Mouse (Mus musculus) c-Kit-positive CD71-positive TER-119-positive erythroid progenitor cells, embryonic 14.5 days (primary cell): ENCODE results near the gene Stim2.

Experiments
- DNase-seq: peaks from one replicate; pipeline ENCODE4 v3.0.0-alpha.2; 2013; ENCODE audit warnings: low spot score

Stim2 gene

GRCm38 (mm10) chr5:53995316-53995715 lies 3.0 kb upstream of the Stim2 start:
- peak; percentile 55 for DNase-seq

GRCm38 (mm10) chr5:53996822-53997221 lies 1.5 kb upstream of the Stim2 start:
- DNase-seq, result no peak

- peak; percentile 41 for DNase-seq
Observed at GRCm38 (mm10) chr5:53998743-53999460, 603 bp downstream of the Stim2 start.

DNA sequence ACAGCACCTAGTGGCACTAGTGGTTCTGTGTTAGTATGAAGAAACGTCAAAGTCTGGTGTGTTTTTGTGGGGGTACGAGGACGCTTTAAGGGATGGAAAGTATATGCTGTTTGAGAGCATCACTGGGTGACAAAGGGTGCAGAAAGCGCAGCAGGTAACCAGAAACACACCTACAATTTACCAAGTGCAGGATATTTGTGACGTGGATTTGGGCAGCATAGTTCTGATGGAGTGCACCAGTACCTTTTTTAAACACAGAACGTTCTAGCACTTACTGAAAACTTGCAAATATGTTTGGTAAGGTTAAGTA lies 1.1 kb downstream of the Stim2 start:
- no peak for DNase-seq

DNA sequence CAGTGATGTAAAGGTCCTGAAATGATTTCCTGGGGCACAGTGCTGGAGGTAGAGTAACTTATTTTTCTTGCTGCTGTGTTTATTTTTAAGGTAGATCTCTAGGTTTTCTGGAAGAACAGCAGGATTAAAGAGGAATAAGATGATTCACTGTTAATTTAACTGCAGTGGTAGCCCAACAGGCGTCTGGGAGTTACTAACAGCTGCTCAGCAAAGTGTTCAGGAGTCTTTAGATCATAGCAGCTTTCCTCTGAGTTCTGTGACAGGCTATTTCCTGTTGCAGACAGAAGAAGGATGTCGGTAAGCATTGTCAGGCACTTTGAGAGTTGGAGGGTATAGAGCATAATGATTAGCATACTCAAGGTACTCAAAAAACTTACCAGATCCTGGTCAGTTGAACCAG lies 1.5 kb downstream of the Stim2 start:
- DNase-seq, result no peak

- no peak for DNase-seq
Observed at GRCm38 (mm10) chr5:54001021-54001420, 2.7 kb downstream of the Stim2 start.

DNA sequence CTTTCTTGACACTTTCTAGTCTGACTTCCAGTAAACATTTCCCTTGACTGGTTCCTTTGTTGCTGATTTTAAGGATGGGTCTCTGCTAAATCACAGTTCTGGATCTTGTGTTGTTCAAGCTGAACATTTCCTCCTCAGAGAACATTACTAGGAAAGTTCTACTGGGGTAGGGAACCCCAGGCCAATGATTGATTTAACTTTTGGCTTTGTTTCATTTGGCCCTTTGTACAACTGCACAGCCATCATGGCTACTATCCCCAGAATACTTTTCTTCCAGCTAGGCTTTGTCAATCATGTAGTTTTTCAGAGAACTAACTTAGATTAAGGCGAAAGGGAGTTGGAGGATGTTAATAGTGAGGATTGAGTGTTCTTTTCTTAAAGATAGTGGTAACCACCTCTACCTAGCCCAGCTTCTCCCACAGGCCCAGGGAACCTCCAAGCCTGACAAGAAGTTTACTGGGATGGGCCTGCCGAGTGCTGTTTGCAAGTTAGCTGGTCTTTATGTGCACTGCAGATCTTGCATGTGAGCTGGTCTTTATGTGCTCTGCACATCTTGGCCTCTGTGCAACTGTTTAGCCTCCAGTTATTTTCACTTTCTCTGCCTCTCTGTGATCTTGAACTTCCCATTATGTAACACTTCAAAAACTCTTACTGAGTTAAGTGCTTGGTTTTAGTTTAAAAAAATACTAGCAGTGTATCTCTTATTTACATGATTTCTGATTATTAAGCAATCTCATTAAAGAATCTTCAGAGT lies 7.0 kb downstream of the Stim2 start:
- no peak for DNase-seq

DNA sequence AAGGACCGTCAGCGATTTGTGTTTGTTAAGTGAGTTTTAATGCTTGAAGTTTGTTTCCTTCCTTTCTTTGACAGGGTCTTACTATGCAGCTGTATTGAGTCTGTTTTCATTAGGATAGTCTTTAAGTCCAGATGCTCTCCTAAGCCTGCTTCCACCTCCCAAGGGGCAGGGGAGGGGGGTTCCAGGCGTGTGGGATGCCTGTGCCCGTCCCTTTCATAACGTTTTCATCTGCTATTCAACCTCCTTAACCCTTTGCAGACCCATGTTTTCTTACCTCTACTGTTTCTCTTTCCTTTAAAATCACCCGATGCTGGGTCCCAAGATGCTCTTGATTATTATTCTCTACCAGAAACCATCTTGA lies 7.5 kb downstream of the Stim2 start:
- no peak for DNase-seq

- DNase-seq, result peak; percentile 17
Observed at GRCm38 (mm10) chr5:54006845-54007244, 8.5 kb downstream of the Stim2 start.

- no peak for DNase-seq
Observed at GRCm38 (mm10) chr5:54007617-54008016, 9.3 kb downstream of the Stim2 start.

GRCm38 (mm10) chr5:54013271-54013670 lies 15.0 kb downstream of the Stim2 start:
- DNase-seq, result no peak

DNA sequence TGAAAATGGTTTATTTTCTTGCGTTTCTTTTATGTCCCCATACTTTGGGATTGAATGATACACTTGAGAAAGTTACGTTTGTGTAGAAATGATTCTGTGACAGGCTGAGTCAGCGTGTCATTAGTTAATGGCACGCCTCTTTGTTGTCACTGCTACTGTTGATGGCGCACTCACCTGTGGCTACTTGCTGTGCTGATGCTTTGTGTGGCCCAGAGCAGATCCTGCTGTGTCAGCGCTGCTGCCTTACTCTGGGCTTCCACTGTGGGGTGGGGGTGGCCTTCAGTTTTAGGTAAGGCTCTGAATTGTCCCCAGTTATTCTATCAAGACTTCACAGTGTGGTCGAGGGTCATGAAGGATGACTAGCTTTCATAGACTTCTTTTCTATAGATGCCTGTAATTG lies 18.8 kb downstream of the Stim2 start:
- no peak for DNase-seq

- DNase-seq, result no peak
Observed at GRCm38 (mm10) chr5:54018856-54019255, 20.6 kb downstream of the Stim2 start.

DNA sequence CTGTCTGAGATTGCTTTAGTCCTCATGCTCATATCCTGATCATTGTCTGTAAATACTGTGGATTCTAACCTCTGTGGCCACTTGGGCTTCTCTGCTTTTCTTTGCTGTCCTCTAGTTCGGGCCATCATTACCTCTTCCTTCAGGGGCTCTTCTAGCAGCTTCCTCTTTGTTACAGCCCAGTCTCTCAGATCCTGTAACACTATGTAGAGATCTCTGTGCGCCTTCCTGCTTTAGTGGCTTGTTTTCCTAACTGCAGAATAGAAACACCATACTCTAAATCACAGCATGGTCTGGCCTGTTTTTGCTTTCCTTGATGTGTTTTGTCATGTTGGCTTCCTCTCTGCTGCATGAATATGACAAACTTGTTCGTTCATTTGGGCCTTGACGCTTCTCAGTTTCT lies 21.2 kb downstream of the Stim2 start:
- DNase-seq, result no peak

DNA sequence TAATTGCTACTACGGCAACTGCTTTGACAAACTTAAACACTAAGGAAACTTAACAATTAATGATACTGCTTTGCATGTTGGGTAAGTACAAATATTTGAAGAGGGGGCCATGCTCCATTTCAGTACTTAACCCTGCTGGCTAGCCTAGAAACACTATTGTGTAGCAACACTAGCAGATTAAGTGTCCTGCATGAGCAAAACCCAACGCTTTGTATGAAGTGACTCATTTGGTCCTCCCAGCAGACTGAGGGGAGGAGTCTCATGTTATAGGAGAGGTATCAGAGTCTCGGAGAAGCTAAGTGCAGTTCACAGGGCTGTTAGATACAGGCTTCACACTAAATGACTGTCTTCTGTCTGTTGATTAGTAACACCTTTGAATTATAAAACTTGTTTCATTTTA lies 26.3 kb downstream of the Stim2 start:
- no peak for DNase-seq

DNA sequence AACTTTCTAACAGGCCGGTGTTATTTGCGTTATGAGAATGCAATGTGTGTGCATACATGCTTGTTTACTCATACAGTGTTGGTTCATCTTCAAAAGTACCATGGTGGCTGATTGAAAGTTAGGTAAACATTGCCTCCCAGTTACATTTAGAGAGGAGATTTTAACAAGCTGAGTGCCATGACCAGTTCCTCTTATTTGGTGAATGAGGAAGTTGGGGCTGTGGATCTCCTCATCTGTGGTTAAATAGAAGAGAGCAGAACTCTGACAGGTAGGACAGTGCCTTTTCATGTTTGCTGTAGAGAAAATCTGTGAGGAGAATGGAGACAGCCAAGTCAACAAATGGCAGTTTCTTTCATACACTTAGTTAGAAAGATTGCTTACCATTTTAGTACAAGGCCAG lies 27.3 kb downstream of the Stim2 start:
- no peak for DNase-seq

GRCm38 (mm10) chr5:54033217-54033616 lies 34.9 kb downstream of the Stim2 start:
- DNase-seq, result no peak

DNA sequence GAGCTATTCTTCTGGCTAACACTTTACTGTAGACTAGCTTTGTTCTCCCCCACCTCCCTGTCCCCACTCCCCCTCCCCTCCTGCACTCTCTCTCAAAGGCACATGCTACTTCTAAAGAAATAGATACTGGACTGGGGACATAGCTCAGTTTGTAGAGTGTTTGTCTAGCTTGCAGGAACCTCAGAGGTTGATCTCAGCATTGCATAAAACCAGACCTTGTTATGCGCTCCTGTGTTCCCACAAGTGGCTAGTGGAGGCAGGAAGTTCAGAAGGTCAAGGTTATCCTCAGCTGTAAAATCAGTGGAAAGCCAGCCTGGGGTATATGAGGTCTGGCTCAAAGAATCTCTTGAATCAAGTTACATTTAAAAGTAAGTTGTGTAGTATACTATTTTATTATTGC lies 36.4 kb downstream of the Stim2 start:
- DNase-seq, result no peak

DNA sequence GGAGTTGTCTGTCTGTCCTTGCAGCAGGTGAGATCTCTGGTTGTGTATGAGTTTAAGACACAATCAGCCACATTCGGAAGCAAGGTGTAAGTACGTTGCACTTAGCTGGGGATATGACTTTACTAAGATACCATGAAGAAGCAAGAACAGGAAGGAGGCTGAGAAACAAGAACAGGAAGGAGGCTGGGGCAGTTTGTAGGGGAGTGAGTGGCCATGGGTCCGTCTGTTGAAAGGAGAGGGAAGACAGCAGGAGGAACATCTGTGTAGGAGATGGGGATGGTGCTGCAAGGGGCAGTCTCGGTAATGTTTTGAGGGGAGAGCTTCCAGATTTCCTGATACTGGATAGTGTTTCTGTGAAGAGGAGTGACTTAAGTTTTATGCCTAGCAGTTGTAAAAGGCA lies 40.3 kb downstream of the Stim2 start:
- no peak for DNase-seq

DNA sequence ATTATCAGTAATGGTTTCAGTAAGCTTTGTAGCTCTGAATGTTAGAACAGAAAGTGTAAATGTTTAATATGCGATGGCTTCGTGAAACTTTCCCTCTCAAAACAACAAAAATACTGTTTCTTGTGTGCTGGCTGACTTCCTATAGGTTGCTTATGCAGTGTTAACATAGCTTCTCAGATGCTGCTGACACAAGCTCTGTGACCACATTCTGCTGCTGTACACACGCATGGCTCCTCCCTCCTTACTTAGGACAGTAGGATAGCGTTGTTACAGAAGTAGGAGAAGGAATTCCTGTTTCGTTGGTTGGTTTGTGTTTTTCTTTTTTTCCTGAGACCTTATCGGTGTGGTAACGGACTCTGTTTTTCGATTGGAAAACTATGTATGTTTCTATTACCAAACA lies 42.2 kb downstream of the Stim2 start:
- DNase-seq, result no peak

DNA sequence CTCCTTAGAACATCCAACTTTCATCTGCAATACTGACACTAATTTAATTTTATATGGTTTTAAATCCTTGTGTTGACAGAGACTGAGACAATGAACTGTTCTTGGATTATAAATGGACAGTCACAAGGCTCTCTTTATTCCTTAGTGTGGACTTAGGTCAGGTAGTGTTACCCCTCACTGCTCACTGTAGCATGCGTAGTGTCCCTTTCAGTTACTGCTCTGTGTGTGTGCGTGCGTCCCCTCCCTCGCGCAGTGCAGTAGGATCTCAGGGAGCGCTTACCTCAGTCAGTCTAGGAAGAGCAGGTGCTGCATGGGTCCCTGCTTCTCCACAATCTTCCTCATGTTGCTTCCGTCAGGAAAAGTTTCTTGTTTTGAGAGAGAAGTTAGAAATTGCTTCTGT lies 43.7 kb downstream of the Stim2 start:
- no peak for DNase-seq

DNA sequence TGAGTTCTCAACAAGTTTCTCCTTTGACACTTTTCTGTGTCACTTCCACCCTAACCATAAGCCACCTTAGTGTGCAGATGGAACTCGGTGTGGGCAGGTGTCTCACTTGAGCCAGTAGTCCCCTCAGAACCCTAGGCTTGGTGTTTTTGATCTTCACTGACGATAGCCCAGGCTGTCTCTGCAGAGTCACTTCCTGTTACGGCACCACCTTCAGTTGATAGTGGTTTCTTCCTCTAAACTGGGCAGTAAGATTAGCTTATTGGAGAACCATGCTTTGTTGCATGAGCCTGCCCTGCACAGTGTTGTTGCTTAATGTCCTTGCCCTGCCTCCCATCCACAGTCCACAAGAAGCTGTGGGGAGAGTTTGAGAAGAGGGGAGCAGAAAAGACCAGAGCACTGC lies 47.2 kb downstream of the Stim2 start:
- DNase-seq, result peak; percentile 10

DNA sequence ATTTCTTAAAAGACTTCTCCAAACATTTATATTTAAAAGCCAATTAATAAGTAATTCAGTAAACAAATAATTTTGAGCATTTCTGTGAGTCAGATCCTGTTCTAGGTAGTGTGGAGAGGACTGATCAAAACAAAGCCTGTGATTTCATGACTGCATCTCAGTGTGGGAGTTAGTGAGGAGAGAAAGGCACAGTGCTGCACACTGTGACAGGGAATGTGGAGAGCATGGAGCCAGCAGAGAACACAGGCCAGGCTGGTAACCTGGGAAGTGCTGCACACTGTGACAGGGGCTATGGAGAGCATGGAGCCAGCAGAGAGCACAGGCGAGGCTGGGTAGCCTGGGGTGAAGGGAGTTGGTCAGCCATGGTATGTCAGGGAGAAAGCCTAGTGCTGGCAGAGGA lies 48.1 kb downstream of the Stim2 start:
- no peak for DNase-seq

DNA sequence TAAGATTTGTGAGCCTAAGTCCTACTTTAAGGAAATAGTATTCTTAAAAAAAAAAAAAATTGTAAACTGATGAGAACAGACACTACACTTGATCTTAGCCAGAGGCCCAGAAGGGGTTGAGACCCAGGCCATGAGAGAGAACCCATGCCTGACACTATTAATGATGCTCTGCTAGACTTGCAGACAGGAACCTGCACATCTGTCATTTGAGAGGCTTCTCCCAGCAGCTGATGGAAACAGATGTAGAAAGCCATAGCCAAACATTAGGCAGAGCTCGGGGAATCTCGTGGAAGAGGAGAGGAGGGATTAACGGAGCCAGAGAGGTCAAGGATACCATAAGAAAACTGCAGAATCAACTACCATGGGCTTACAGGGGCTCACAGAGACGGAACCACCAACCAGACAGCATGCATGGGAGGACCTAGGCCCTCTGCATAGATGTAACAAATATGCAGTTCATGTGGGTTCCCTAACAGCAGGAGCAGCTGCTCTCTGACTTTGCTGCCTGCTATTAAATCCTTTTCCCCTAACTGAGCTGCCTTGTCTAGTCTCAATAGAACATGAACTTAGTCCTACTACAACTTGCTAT lies 50.9 kb downstream of the Stim2 start:
- DNase-seq, result no peak
